Mouse (Mus musculus) cerebellum, postnatal 25 days (tissue): ENCODE measurements around the gene Ntm.

Experiments used
- DNase-seq, 2 experiments: peaks; one replicate each; pipeline ENCODE4 v3.0.0; 2021; ENCODE audit warnings: mixed read lengths in 2 of 2

The Ntm gene

GRCm38 (mm10) chr9:29881614-29882013 is 81.3 kb downstream of the Ntm start:
- DNase-seq, result no peak

GRCm38 (mm10) chr9:29877583-29877982 is 85.4 kb downstream of the Ntm start:
- no peak for DNase-seq

- no peak for DNase-seq
Measured at GRCm38 (mm10) chr9:29867746-29868145, 95.2 kb downstream of the Ntm start.

- no peak for DNase-seq
Measured at GRCm38 (mm10) chr9:29866824-29867223, 96.1 kb downstream of the Ntm start.

- no peak for DNase-seq
Measured at GRCm38 (mm10) chr9:29866101-29866500, 96.8 kb downstream of the Ntm start.

GRCm38 (mm10) chr9:29865502-29865901 is 97.4 kb downstream of the Ntm start:
- DNase-seq, result no peak

GRCm38 (mm10) chr9:29864886-29865285 is 98.1 kb downstream of the Ntm start:
- peak; percentile 75 to 85 for DNase-seq

- DNase-seq, result no peak
Measured at GRCm38 (mm10) chr9:29862408-29862807, 100.5 kb downstream of the Ntm start.

GRCm38 (mm10) chr9:29859256-29860048 is 103.5 kb downstream of the Ntm start:
- no peak for DNase-seq

GRCm38 (mm10) chr9:29848735-29849455 is 114.0 kb downstream of the Ntm start:
- DNase-seq, result no peak

- DNase-seq, result no peak
Measured at GRCm38 (mm10) chr9:29837344-29837743, 125.6 kb downstream of the Ntm start.

- peak; percentile 75 to 83 for DNase-seq
Measured at GRCm38 (mm10) chr9:29834911-29835310, 128.0 kb downstream of the Ntm start.

- no peak for DNase-seq
Measured at GRCm38 (mm10) chr9:29833781-29834180, 129.2 kb downstream of the Ntm start.

GRCm38 (mm10) chr9:29827240-29827660 is 135.7 kb downstream of the Ntm start:
- no peak for DNase-seq

- DNase-seq, result no peak
Measured at GRCm38 (mm10) chr9:29825236-29825635, 137.7 kb downstream of the Ntm start.

- peak; percentile 80 to 86 for DNase-seq
Measured at GRCm38 (mm10) chr9:29823716-29824115, 139.2 kb downstream of the Ntm start.

- no peak for DNase-seq
Measured at GRCm38 (mm10) chr9:29812685-29813084, 150.3 kb downstream of the Ntm start.

GRCm38 (mm10) chr9:29806790-29807189 is 156.2 kb downstream of the Ntm start:
- no peak for DNase-seq

GRCm38 (mm10) chr9:29804483-29804882 is 158.5 kb downstream of the Ntm start:
- DNase-seq, result no peak

- no peak for DNase-seq
Measured at GRCm38 (mm10) chr9:29803738-29804285, 159.1 kb downstream of the Ntm start.

GRCm38 (mm10) chr9:29802990-29803737 is 159.8 kb downstream of the Ntm start:
- DNase-seq, result peak in 1 of 2 experiments; percentile 44

- DNase-seq, result peak in 1 of 2 experiments; percentile 51
Measured at GRCm38 (mm10) chr9:29802071-29802705, 160.8 kb downstream of the Ntm start.

GRCm38 (mm10) chr9:29796281-29796680 is 166.7 kb downstream of the Ntm start:
- no peak for DNase-seq
